Mouse (Mus musculus) kidney, adult 2 months (tissue): ENCODE measurements around the gene Rpl12.

Experiments used
- CTCF ChIP-seq: fragments of 200-500 bp; conservative IDR thresholded peaks from 2 replicates; pipeline ENCODE4 v1.5.1; 2011; ENCODE audit warnings: low read depth, mild to moderate bottlenecking, control low read depth, low read length, moderate library complexity, mixed read lengths; ENCODE audit not compliant: insufficient read depth, insufficient read length
- POLR2A ChIP-seq: fragments of 200-500 bp; IDR thresholded peaks from one replicate; pipeline ENCODE4 v1.6.1; 2011; ENCODE audit warnings: low read depth, low read length, control low read depth

DNA sequence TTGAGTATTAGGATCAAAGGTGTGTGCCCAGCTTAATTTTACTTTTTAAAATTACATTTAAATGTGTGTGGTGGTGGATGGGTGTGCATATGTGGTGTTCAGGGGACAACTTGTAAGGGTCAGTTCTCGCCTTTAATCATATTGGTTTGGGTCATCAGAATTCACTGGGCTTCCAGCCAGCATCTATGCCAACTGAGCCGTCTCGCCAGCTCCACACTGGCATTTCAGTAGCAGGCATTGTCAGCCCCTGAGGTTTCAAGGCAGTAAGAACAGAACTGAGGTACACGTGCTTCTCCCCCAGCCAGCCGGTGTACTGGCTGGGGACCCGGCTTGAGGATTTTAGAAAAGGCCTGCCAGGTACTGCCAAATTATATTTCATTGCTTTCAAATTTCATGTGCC lies 35.7 kb downstream of the Rpl12 start:
- TF ChIP-seq CTCF (no peak), POLR2A (no peak)
